Mouse (Mus musculus) heart, adult 2 months (tissue): Measurements from ENCODE around the gene Rnf183.

ENCODE experiments used
- CTCF ChIP-seq: fragments of 200-600 bp; IDR thresholded peaks from 2 replicates; pipeline ENCODE4 v1.8.1; 2022; ENCODE audit warnings: antibody characterized with exemption, mild to moderate bottlenecking, moderate library complexity
- EP300 ChIP-seq: fragments of 200-500 bp; IDR thresholded peaks from 2 replicates; pipeline ENCODE4 v1.6.1; 2011; ENCODE audit warnings: low read depth, low read length, control low read depth; ENCODE audit not compliant: insufficient read depth
- POLR2A ChIP-seq: fragments of 200-500 bp; IDR thresholded peaks from 2 replicates; pipeline ENCODE4 v1.6.1; 2011; ENCODE audit warnings: mild to moderate bottlenecking, low read depth, low read length, control low read depth; ENCODE audit not compliant: insufficient read depth

- TF ChIP-seq CTCF (no peak), POLR2A (no peak), EP300 (no peak)
These were observed 45.2 kb downstream of the Rnf183 start for GRCm38 (mm10) chr4:62389592-62390512.
